Mouse (Mus musculus) embryonic facial prominence, embryonic 13.5 days (tissue): ENCODE measurements at regions not wholly inside any gene's neighbourhood (a gene's known extent, or its start where the extent isn't known, plus 50 kb on each side); places are given as distances from the start of the nearest gene placed in this dataset.

Experiments used
- ATAC-seq: fragments of 200-750 bp; cut with Nextera tagmentation; 2 replicates; pipeline ENCODE4 v1.8.0; 2017; ENCODE audit warnings: low read depth; ENCODE audit not compliant: insufficient number of reproducible peaks, insufficient read depth, low FRiP score, low TSS enrichment
- H3K27ac ChIP-seq: fragments of 300-500 bp; sonication (generic); 2 replicates; pipeline ENCODE4 v1.5.1; 2015; ENCODE audit warnings: moderate library complexity, mild to moderate bottlenecking, inconsistent platforms
- H3K27me3 ChIP-seq: fragments of 300-500 bp; sonication (generic); 2 replicates; pipeline ENCODE4 v1.6.1; 2015; ENCODE audit warnings: mild to moderate bottlenecking, inconsistent platforms
- H3K36me3 ChIP-seq: fragments of 300-500 bp; sonication (generic); 2 replicates; pipeline ENCODE4 v1.6.1; 2015; ENCODE audit warnings: mild to moderate bottlenecking, inconsistent platforms
- H3K4me1 ChIP-seq: fragments of 300-500 bp; sonication (generic); 2 replicates; pipeline ENCODE4 v1.6.1; 2015; ENCODE audit warnings: inconsistent platforms
- H3K4me2 ChIP-seq: fragments of 300-500 bp; sonication (generic); 2 replicates; pipeline ENCODE4 v1.6.1; 2015; ENCODE audit warnings: moderate library complexity, mild to moderate bottlenecking, inconsistent platforms
- H3K4me3 ChIP-seq: fragments of 300-500 bp; sonication (generic); 2 replicates; pipeline ENCODE4 v1.5.1; 2015; ENCODE audit warnings: mild to moderate bottlenecking, inconsistent platforms
- H3K9ac ChIP-seq: fragments of 300-500 bp; sonication (generic); 2 replicates; pipeline ENCODE4 v1.6.1; 2015; ENCODE audit warnings: mild to moderate bottlenecking, inconsistent platforms
- H3K9me3 ChIP-seq: fragments of 300-500 bp; sonication (generic); 2 replicates; pipeline ENCODE4 v1.6.1; 2016; ENCODE audit warnings: inconsistent platforms
- WGBS: fragments of 180-500 bp; shearing (Covaris S2); methylation state at CpG from one replicate; pipeline ENCODE4 v1.1.7; 2015; ENCODE audit warnings: mixed read lengths; 5-methylcytosine and 5-hydroxymethylcytosine counted together

GRCm38 (mm10) chr13:107365766-107366165 is 343.8 kb upstream of the Kif2a start:
- 85% methylated on average over 6 of the region's 6 CpGs for WGBS
- Histone ChIP-seq H3K27me3 (no peaks in the 10 kb centered on the region), H3K4me3 (no peak overlapping the region), H3K36me3 (no peaks in the 10 kb centered on the region), H3K4me1 (no peaks in the 10 kb centered on the region), H3K4me2 (no peak overlapping the region), H3K9ac (no peak overlapping the region), H3K9me3 (no peaks in the 10 kb centered on the region), H3K27ac (no peak overlapping the region)
- ATAC-seq, result no peak

- ATAC-seq, result no peak
- no peaks in the 10 kb centered on the region for H3K9me3 ChIP-seq
- H3K36me3 ChIP-seq, result no peaks in the 10 kb centered on the region
- no peak overlapping the region for H3K4me2 ChIP-seq
- no peak overlapping the region for H3K9ac ChIP-seq
- H3K27me3 ChIP-seq, result no peaks in the 10 kb centered on the region
- H3K4me1 ChIP-seq, result no peaks in the 10 kb centered on the region
- no peak overlapping the region for H3K27ac ChIP-seq
- no peak overlapping the region for H3K4me3 ChIP-seq
- WGBS, result 82% methylated on average over 7 of the region's 7 CpGs
Observed at GRCm38 (mm10) chr13:107365241-107365640, 343.3 kb upstream of the Kif2a start.

- Histone ChIP-seq H3K4me2 (no peak overlapping the region), H3K27me3 (no peaks in the 10 kb centered on the region), H3K27ac (no peak overlapping the region), H3K36me3 (no peaks in the 10 kb centered on the region), H3K4me1 (no peaks in the 10 kb centered on the region), H3K9ac (no peak overlapping the region), H3K4me3 (no peak overlapping the region), H3K9me3 (no peaks in the 10 kb centered on the region)
- 77% methylated on average over 8 of the region's 8 CpGs for WGBS
- no peak for ATAC-seq
Observed at GRCm38 (mm10) chr13:107362806-107363687, 341.1 kb upstream of the Kif2a start.

- no peaks in the 10 kb centered on the region for H3K27me3 ChIP-seq
- H3K9me3 ChIP-seq, result no peaks in the 10 kb centered on the region
- 54% methylated on average over 11 of the region's 11 CpGs for WGBS
- no peak overlapping the region for H3K27ac ChIP-seq
- no peak overlapping the region for H3K4me3 ChIP-seq
- peaks cover 3% of the 10 kb centered on the region; the same call in 1 of the 2 replicates for H3K4me1 ChIP-seq
- no peak overlapping the region for H3K4me2 ChIP-seq
- no peak for ATAC-seq
- H3K36me3 ChIP-seq, result no peaks in the 10 kb centered on the region
- no peak overlapping the region for H3K9ac ChIP-seq
Observed at GRCm38 (mm10) chr13:107340802-107341364, 319.0 kb upstream of the Kif2a start.

- Histone ChIP-seq H3K36me3 (no peaks in the 10 kb centered on the region), H3K27me3 (no peaks in the 10 kb centered on the region), H3K4me2 (no peak overlapping the region), H3K4me3 (no peak overlapping the region), H3K4me1 (peaks cover 3% of the 10 kb centered on the region; the same call in 1 of the 2 replicates), H3K9ac (no peak overlapping the region), H3K27ac (no peak overlapping the region), H3K9me3 (peaks cover 3% of the 10 kb centered on the region; the same call in 1 of the 2 replicates)
- ATAC-seq, result no peak
- WGBS, result 65% methylated on average over 12 of the region's 12 CpGs
Observed at GRCm38 (mm10) chr13:107338111-107338510, 316.2 kb upstream of the Kif2a start.

- peaks cover 3% of the 10 kb centered on the region; the same call in 1 of the 2 replicates for H3K4me1 ChIP-seq
- H3K36me3 ChIP-seq, result no peaks in the 10 kb centered on the region
- no peak for ATAC-seq
- no peaks in the 10 kb centered on the region for H3K27me3 ChIP-seq
- H3K4me2 ChIP-seq, result no peak overlapping the region
- no peak overlapping the region for H3K9ac ChIP-seq
- peaks cover 3% of the 10 kb centered on the region; the same call in 1 of the 2 replicates for H3K9me3 ChIP-seq
- H3K4me3 ChIP-seq, result no peak overlapping the region
- WGBS, result 81% methylated on average over 10 of the region's 10 CpGs
- H3K27ac ChIP-seq, result no peak overlapping the region
Observed at GRCm38 (mm10) chr13:107337111-107337510, 315.2 kb upstream of the Kif2a start.

GRCm38 (mm10) chr13:107329348-107329747 is 307.4 kb upstream of the Kif2a start:
- H3K36me3 ChIP-seq, result no peaks in the 10 kb centered on the region
- H3K4me1 ChIP-seq, result no peaks in the 10 kb centered on the region
- H3K9ac ChIP-seq, result no peak overlapping the region
- H3K4me2 ChIP-seq, result no peak overlapping the region
- H3K9me3 ChIP-seq, result no peaks in the 10 kb centered on the region
- no peak for ATAC-seq
- no peak overlapping the region for H3K27ac ChIP-seq
- no peak overlapping the region for H3K4me3 ChIP-seq
- no peaks in the 10 kb centered on the region for H3K27me3 ChIP-seq
- 77% methylated on average over 5 of the region's 5 CpGs for WGBS

- 57% methylated on average over 3 of the region's 3 CpGs for WGBS
- no peaks in the 10 kb centered on the region for H3K4me1 ChIP-seq
- no peak overlapping the region for H3K4me2 ChIP-seq
Observed at GRCm38 (mm10) chr13:107325707-107326495, 304.0 kb upstream of the Kif2a start.

GRCm38 (mm10) chr13:107314746-107315145 is 292.8 kb upstream of the Kif2a start:
- H3K9me3 ChIP-seq, result no peaks in the 10 kb centered on the region
- H3K36me3 ChIP-seq, result no peaks in the 10 kb centered on the region
- no peak overlapping the region for H3K4me2 ChIP-seq
- no peak overlapping the region for H3K9ac ChIP-seq
- no peak for ATAC-seq
- no peak overlapping the region for H3K4me3 ChIP-seq
- no peaks in the 10 kb centered on the region for H3K27me3 ChIP-seq
- 90% methylated on average over 7 of the region's 7 CpGs for WGBS
- no peak overlapping the region for H3K27ac ChIP-seq
- H3K4me1 ChIP-seq, result no peaks in the 10 kb centered on the region

More at GRCm38 (mm10) chr13:107325707-107326495, 304.0 kb upstream of the Kif2a start:
- H3K4me3 ChIP-seq, result no peak overlapping the region
- H3K9ac ChIP-seq, result no peak overlapping the region
- H3K9me3 ChIP-seq, result no peaks in the 10 kb centered on the region
- no peak for ATAC-seq
- H3K36me3 ChIP-seq, result no peaks in the 10 kb centered on the region
- H3K27ac ChIP-seq, result no peak overlapping the region
- H3K27me3 ChIP-seq, result no peaks in the 10 kb centered on the region

GRCm38 (mm10) chr13:107308958-107309639 is 287.2 kb upstream of the Kif2a start:
- no peak overlapping the region for H3K9ac ChIP-seq
- WGBS, result 75% methylated on average over 6 of the region's 6 CpGs
- no peaks in the 10 kb centered on the region for H3K36me3 ChIP-seq
- no peak for ATAC-seq
- no peaks in the 10 kb centered on the region for H3K9me3 ChIP-seq
- H3K27me3 ChIP-seq, result no peaks in the 10 kb centered on the region
- H3K4me1 ChIP-seq, result no peaks in the 10 kb centered on the region
- H3K4me3 ChIP-seq, result no peak overlapping the region
- no peak overlapping the region for H3K27ac ChIP-seq
- H3K4me2 ChIP-seq, result no peak overlapping the region

GRCm38 (mm10) chr13:107308404-107308803 is 286.5 kb upstream of the Kif2a start:
- H3K4me2 ChIP-seq, result no peak overlapping the region
- 88% methylated on average over 2 of the region's 2 CpGs for WGBS
- no peaks in the 10 kb centered on the region for H3K36me3 ChIP-seq
- H3K9me3 ChIP-seq, result no peaks in the 10 kb centered on the region
- H3K4me3 ChIP-seq, result no peak overlapping the region
- no peak overlapping the region for H3K27ac ChIP-seq
- ATAC-seq, result no peak
- H3K27me3 ChIP-seq, result no peaks in the 10 kb centered on the region
- H3K9ac ChIP-seq, result no peak overlapping the region
- no peaks in the 10 kb centered on the region for H3K4me1 ChIP-seq
